Mouse (Mus musculus) ES-Bruce4 (cell line): ENCODE data around the gene Wdr43. TPM values are rescaled to one million over a fixed set of nuclear protein-coding genes. Genes with fewer than 3 reads are reported as not detected.
A peak's percentile ranks its signal among the peaks of the same experiment; 100 is the strongest.

Experiments
- H3K27ac ChIP-seq: 2 replicates; pipeline ENCODE4 v1.5.1; 2012; ENCODE audit warnings: low read length, inconsistent platforms; ENCODE audit not compliant: insufficient read depth
- H3K27me3 ChIP-seq: 2 replicates; pipeline ENCODE4 v1.6.1; 2012; ENCODE audit warnings: mild to moderate bottlenecking, low read length, inconsistent platforms; ENCODE audit not compliant: control insufficient read depth, poor library complexity, insufficient read depth, severe bottlenecking
- H3K36me3 ChIP-seq: 2 replicates; pipeline ENCODE4 v1.6.1; 2012; ENCODE audit warnings: inconsistent platforms, mild to moderate bottlenecking, low read length, moderate library complexity; ENCODE audit not compliant: control insufficient read depth, poor library complexity, insufficient read depth, severe bottlenecking
- H3K4me1 ChIP-seq: one replicate; pipeline ENCODE4 v1.8.1; 2011; ENCODE audit warnings: low read length; ENCODE audit not compliant: control insufficient read depth, insufficient read depth
- H3K4me3 ChIP-seq: 2 replicates; pipeline ENCODE4 v1.5.1; 2011; ENCODE audit warnings: low read depth, mild to moderate bottlenecking, low read length
- H3K9ac ChIP-seq: 2 replicates; pipeline ENCODE4 v1.6.1; 2012; ENCODE audit warnings: low read depth, mild to moderate bottlenecking, inconsistent platforms; ENCODE audit not compliant: poor library complexity, severe bottlenecking
- H3K9me3 ChIP-seq: replicated peaks from 2 replicates; pipeline ENCODE4 v1.6.1; 2012; ENCODE audit warnings: mild to moderate bottlenecking, low read length, inconsistent platforms; ENCODE audit not compliant: control insufficient read depth, poor library complexity, insufficient read depth, severe bottlenecking
- CTCF ChIP-seq: IDR thresholded peaks from one replicate; pipeline ENCODE4 v1.8.1; 2011; ENCODE audit warnings: low read depth, low read length
- EP300 ChIP-seq: IDR thresholded peaks from 2 replicates; pipeline ENCODE4 v1.6.1; 2011; ENCODE audit warnings: low read depth, low read length; ENCODE audit not compliant: insufficient read depth
- POLR2A ChIP-seq: IDR thresholded peaks from one replicate; pipeline ENCODE4 v1.8.1; 2011; ENCODE audit warnings: low read length; ENCODE audit not compliant: insufficient read depth
- polyA plus RNA-seq: library from polyadenylated mRNA; stranded (reverse); fragments of >200 nt; gene quantifications from 2 replicates; pipeline ENCODE4 v1.2.4, GENCODE M21; 2011; ENCODE audit warnings: low read depth; ENCODE audit not compliant: missing spikeins, insufficient read depth, insufficient read length

The Wdr43 gene
- polyA plus RNA-seq, 1 experiment: 240 TPM

- Histone ChIP-seq H3K4me3 (no peak overlapping the region), H3K4me1 (no peaks in the 10 kb centered on the region), H3K27ac (no peak overlapping the region), H3K27me3 (no peaks in the 10 kb centered on the region), H3K9me3 (no peaks in the 10 kb centered on the region), H3K9ac (no peak overlapping the region), H3K36me3 (no peaks in the 10 kb centered on the region)
- TF ChIP-seq EP300 (no peak), CTCF (peak; percentile 34), POLR2A (no peak)
Observed at GRCm38 (mm10) chr17:71669511-71669910, 53.8 kb downstream of the Wdr43 start.

DNA sequence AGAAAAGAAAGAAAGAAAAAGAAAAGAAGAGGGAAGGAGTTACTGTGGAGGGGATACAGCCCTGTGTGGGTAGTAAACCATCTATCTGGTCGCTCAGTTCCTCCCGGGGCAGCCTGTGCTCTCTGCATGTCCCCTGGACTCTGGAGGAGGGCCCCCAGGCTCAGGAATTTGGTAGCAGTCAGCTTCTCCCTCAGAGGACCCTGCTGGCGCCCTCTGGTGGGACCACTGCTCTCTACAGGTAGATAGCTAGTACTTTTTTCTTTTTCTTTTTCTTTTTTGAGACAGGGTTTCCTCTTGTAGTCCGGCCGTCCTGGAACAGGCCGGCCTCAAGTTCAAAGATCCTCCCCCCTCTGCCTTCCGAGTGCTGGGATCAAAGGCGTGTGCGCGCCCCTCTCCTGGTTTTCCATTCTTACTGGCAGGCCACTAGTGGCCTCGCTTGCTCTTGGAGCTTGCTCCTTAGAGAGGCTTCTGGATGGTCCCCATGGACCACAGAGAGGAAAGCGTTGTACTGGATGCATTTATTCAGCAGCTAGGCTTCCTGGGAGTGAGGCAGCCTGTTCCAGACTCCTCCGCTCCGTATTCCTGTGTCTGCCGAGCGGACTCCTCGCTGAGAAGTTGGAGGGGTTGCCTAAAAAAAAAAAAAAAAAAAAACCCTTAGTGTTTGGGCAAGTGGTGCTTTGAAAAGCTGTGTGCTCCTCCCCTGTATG lies 56.3 kb downstream of the Wdr43 start:
- Histone ChIP-seq H3K4me3 (no peak overlapping the region), H3K9ac (no peak overlapping the region), H3K4me1 (no peaks in the 10 kb centered on the region), H3K27me3 (no peaks in the 10 kb centered on the region), H3K27ac (no peak overlapping the region), H3K36me3 (no peaks in the 10 kb centered on the region), H3K9me3 (no peaks in the 10 kb centered on the region)
- TF ChIP-seq EP300 (no peak), POLR2A (no peak), CTCF (peak; percentile 60)

- Histone ChIP-seq H3K9ac (no peak within 1 kb of the TSS), H3K4me3 (no peak within 1 kb of the TSS), H3K27me3 (no peaks in the 10 kb centered on the region), H3K27ac (no peak within 1 kb of the TSS), H3K36me3 (no peaks in the 10 kb centered on the region), H3K9me3 (no peaks in the 10 kb centered on the region), H3K4me1 (no peaks in the 10 kb centered on the region)
- TF ChIP-seq POLR2A: no peak
- TF ChIP-seq EP300: no peak
Observed at GRCm38 (mm10) chr17:71673092-71673491, 57.4 kb downstream of the Wdr43 start, which contains the start of gene Togaram2. Togaram2 (plus strand) TSS chr17:71673261.

DNA sequence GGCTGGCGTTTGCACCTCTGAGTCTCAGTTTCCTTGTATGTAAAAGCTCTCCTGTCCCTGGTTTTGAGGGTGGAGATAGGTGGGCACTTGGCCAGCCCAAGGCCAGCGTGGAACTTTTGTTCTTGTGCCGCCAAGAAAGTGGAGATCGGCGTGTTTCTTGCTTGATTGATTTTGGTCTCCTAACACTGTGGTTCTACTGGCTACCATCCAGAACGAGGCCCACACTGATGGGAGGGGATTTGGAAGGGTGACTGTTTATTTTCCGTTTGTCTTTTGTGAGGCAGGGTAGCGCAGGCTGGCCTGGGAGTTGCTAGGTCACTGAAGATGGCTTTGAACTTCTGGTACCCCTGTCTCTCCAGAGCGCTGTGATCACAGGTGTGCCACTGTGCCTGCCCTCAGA lies 58.2 kb downstream of the Wdr43 start:
- H3K4me3 ChIP-seq: no peak overlapping the region
- no peak overlapping the region for H3K9ac ChIP-seq
- H3K4me1 ChIP-seq: no peaks in the 10 kb centered on the region
- no peak for TF ChIP-seq EP300
- no peak for TF ChIP-seq POLR2A
- no peak for TF ChIP-seq CTCF
- no peaks in the 10 kb centered on the region for H3K9me3 ChIP-seq
- no peaks in the 10 kb centered on the region for H3K27me3 ChIP-seq
- no peak overlapping the region for H3K27ac ChIP-seq
- H3K36me3 ChIP-seq: no peaks in the 10 kb centered on the region

- Histone ChIP-seq H3K4me3 (peak overlapping the region; percentile 17), H3K9ac (no peak overlapping the region)
Observed at GRCm38 (mm10) chr17:71674886-71675285, 59.2 kb downstream of the Wdr43 start.

DNA sequence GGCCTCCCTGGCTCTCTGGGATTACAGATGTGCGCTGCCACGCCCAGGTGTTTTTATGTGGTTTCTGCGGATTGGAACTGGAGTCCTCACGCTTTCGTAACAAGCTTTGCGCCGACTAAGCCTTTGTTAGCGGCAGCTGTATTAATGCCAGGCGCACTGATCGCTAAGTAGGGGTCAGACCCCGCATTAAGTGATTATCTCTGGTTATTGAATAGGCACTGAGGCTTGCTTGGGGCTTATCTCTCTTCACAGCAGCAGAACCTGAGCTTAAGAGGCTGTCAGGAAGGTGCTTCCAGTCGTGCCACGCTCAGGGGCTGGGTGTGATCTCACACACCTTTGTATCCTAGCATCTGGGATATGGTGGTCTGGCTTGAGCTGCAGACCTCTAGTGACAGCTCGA lies 66.0 kb downstream of the Wdr43 start:
- Histone ChIP-seq H3K27me3 (no peaks in the 10 kb centered on the region), H3K9ac (no peak overlapping the region), H3K9me3 (no peaks in the 10 kb centered on the region)

More at GRCm38 (mm10) chr17:71674886-71675285, 59.2 kb downstream of the Wdr43 start:
- Histone ChIP-seq H3K36me3 (no peaks in the 10 kb centered on the region), H3K4me1 (no peaks in the 10 kb centered on the region), H3K27ac (no peak overlapping the region), H3K27me3 (no peaks in the 10 kb centered on the region), H3K9me3 (no peaks in the 10 kb centered on the region)
- TF ChIP-seq POLR2A: no peak

More for the DNA sequence above, 66.0 kb downstream of the Wdr43 start:
- no peak for TF ChIP-seq POLR2A
- TF ChIP-seq CTCF: no peak
- no peak for TF ChIP-seq EP300
- no peak overlapping the region for H3K4me3 ChIP-seq
- H3K27ac ChIP-seq: no peak overlapping the region
- H3K4me1 ChIP-seq: no peaks in the 10 kb centered on the region
- no peaks in the 10 kb centered on the region for H3K36me3 ChIP-seq
